Mouse (Mus musculus) layer of hippocampus, adult 9-10 months (tissue): Measurements from ENCODE around the gene Kidins220.

Source experiments
- DNase-seq: peaks from one replicate; pipeline ENCODE4 v3.0.0; 2022; ENCODE audit warnings: low spot score

Kidins220 gene

GRCm38 (mm10) chr12:25092751-25093211 is 118.1 kb downstream of the Kidins220 start:
- no peak for DNase-seq

DNA sequence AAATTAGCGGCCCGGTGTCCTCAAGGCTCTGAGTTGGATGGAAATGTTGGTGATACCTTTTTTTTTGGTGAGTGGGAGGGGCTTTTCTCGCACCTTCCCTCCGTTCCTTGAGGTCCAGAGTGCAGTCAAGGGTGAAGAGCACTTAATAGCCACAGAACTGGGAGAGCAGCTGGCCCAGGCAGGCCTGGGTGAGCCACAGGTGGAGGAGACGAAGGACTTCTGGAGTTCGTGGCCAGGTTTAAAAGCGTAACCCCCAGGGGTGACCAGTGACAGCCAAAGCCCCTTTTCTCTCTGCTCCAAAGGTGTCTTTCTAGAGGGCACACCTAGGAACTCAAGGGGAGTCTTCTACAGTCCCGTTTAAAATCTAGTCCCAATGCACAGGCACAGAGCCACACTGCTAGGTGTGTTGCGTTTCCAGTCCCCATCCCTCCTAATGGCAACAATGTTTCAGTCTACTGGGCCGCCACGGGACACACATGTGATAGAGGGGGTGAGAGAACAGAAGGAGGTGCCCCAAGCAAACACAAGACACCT is 118.6 kb downstream of the Kidins220 start:
- DNase-seq: no peak

DNA sequence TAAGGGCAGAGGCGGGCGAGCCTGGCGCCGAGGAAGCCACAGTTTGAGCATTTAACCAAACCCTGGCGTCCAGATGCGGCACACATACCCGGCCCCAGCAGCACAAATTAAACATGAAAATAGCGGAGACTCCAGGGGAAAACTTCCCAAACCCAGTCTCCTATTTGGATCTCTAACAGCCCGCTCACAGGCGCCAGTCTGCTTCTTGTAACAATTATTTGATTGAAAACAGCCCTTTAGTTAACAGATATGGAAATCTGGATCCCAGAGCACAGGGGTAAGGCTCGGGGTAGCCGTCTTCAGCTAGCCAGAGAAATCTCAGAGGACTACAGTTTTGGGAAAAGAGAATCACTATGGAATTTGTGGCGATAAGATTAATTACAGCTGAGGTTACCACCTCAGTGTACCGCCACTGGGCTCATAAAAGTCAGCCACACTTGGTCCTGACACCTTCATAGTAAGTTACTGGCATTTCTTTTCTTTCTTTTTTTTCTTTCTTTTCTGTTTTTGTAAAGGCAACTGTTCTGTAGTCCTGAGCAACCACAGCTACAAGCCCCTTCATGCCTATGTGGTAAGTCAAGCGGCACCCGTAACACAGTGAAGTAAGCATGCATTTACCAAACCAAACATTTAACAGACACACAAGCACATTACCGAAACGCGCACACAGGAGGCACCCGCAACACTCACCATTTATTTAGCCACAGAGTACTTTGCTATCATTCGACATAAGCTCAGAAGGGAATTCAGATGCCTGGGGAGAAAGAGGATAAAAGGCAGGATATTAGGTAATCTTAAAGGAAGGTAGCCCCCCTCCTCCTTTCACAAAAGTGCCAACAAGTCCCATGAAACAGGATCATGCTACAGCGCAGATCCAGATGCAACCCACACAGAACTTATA is 120.1 kb downstream of the Kidins220 start:
- DNase-seq: no peak

- DNase-seq: no peak
Measured at GRCm38 (mm10) chr12:25095538-25095937, 120.8 kb downstream of the Kidins220 start.

DNA sequence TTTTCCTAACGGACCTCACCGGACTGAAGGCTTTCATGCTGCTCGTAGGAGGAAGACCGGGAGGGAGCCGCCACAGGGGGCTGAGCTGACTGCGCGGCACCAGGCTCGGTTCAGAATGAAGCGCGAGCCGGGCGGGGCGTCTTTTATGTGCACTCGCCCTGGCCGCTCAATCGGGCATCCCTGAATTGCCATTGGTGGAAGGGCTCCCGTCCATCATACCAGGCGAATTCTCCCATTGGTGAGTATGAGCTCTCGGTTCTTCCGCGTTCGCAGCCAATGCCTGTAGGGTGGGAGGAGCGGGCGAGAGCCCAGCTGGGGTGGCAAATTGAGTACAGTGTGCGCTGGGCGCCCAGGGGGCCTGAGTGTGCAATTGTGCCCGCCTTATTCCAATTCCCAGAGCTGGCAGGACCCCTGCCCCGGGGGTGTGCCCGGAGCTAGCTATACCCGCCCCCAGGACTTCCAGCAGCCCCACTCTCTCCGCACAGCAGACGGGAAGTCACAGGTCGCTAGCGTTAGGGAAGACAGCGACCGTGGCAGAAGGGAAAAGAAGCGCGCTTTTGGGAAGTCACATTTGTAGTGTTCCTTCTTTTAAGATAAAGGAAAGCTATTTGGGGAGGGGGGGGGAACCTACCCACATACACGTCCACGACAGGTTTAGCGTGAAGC is 121.4 kb downstream of the Kidins220 start:
- DNase-seq: peak; percentile 95

DNA sequence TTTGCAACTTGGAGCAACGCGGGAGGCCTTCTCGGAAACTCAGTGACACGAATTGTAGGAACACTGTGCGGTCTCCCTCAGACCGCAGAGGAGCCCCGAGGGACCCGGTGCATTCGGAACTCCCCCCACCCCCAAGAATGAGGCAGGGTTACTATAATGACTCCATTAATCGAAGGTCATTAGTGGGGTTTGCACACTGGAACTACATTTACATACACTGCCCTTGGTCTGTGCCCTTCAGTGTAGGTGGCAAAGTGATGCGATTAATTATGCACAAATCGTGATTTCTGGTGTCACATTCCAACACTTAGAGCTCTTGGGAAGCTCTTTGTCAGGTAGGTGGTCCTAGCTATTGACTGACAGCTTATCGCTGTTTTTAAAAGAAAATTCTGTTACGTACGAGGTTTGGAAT is 121.9 kb downstream of the Kidins220 start:
- DNase-seq: no peak

- DNase-seq: no peak
Measured at GRCm38 (mm10) chr12:25097052-25097209, 122.2 kb downstream of the Kidins220 start, which contains the start of gene Id2. Id2 (minus strand) TSS chr12:25097140.

DNA sequence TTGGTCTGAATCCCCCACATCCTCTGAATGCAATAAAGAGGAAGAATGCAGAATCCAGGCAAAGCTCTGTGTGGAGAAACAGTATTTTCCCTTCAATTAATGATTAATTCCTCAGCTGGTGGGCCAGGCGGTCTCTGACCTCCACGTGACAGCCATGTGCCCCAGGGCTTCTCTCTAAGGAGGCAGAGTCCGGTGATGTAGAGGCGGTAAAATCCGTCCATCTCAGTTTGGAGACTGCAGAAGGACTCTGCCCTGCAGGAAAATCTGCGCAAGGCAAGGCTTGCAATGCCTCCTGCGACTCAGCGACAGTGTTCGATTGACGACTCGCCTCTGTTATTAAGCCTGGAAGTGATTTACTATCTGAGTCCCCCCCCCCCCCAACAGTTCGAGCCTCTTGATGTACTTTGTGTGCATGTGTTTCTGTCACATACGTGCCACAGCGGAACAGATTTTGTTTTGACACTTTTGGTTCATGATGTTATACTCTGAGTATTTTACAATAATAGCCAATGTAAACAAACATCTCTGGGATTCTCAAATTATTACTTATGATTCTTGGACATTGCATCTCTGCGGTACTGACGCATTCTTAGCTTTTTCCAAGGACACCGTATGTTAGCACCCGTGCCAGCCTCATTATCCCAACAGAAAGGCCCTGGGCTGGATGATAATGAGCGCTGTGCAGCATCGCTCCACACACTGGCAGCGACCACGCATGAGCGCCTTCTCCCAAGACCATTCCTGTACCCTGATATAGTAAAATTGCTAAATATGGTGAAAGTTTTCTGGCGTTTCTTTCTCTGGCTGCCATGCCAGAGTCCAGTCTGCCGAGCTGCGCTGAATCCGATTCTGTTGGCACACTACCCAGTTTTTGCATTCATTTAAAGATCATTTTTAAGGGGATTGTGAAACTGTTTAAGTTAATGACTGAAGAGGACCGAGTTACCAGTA is 122.8 kb downstream of the Kidins220 start:
- no peak for DNase-seq

- no peak for DNase-seq
Measured at GRCm38 (mm10) chr12:25098161-25098550, 123.4 kb downstream of the Kidins220 start.

- peak; percentile 72 for DNase-seq
Measured at GRCm38 (mm10) chr12:25098561-25099312, 124.0 kb downstream of the Kidins220 start.

DNA sequence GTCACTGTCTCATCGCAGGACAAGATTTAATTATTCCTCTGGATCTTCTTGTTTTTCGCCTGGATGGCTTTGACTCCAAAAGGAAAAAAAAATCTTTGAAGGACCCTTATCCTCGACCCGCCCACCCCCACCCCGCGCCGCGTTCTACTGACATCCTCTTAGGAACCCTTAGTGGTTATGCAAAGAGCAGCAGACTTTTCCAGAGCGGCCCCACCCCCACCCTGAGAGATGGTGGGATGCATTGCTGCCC is 124.5 kb downstream of the Kidins220 start:
- no peak for DNase-seq

DNA sequence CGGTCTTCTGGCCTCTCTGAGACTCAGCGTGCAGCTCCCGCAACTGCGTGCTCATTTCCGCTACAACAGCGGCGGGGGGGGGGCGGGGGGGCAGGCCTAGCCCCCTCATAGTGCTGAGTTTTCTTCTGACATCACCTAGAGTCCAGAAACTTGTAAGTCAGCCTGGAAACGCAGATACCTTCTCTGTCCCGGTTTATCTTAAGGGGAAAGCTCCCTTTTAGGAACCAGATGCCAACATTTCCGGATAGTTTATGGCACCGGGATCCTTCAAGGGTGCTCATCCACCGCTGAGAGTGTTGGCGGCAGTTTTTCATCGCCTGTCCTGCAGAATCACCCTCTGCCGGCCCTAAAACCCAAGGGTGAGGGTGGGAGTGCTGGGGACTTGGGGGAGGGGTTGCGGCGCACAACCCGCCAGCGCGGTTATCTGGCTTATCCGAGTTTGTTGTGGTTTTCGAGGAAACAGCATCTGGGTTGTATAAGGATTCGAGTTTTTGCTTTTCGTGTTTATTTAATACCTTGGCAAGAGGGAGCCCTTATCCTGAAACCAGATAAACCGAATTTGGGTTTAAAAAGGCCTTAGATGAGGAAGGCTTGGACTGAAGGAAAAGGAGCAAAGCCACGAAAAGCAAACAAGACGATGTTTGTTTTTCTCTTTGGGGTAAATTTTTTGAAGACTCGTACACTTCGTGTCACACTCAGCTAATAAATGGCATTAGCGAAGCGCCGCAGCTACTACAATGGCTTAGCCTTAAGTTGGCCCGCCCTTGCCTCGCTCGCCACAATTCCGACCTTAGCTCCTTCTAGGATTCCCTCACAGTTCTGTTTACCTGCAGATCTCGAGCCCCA is 125.1 kb downstream of the Kidins220 start:
- DNase-seq: no peak

GRCm38 (mm10) chr12:25100411-25101217 is 125.9 kb downstream of the Kidins220 start:
- no peak for DNase-seq

DNA sequence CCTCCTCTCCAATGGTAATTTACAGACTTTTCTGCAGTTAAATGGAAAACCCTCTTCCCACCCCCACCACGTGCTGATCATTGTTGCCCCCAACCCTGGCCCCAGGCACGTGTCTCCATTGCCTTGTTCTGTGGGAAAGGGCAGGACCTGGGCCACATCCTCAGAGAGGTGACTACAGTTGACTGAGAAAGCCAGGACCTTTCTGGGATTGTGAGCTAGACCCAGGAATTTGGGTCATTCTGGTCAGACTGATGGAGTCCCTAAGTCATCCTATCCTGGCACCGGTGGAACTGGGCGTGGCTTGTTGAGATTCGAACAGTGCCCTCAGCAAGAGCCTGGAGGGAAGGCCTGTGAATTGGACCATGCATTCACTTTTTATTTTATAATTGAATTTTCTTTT is 126.7 kb downstream of the Kidins220 start:
- no peak for DNase-seq

DNA sequence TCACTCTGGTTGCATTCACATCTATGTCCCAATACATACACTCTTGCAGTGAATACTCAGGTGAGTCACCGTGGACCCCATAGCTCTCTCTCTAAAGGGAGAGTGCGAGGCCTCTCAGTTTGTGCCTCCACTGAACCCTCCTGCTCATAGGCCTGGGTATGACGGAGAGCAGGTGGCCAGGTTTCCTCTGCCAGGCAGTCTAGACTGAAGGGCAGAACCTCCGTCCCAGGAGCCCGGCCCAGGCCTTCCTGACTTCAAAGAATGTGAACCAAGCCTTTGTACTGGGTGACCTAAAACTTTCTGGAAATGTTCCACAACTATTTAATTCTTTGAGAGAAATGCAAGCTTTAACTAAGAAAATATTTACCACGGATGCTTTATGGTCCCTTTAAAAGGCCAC is 129.2 kb downstream of the Kidins220 start:
- DNase-seq: no peak

DNA sequence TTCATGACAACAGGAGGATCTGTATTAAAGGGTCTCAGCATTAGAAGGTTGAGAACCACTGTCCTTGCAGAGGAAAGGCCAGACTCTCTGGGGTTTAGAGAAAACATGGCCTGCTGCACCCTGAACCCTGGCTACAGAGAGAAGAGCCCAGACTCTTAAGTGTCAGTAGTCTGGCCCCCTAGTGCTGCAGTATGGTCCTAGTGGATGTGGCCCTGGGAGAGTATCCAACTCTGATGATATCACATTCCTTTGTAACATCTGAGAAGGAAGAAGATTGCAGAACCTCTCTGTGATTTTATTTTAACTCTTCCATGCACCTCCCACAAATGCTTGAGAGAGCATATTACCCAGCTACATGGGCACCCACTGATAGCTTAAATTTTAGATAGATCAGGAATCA is 129.8 kb downstream of the Kidins220 start:
- no peak for DNase-seq

GRCm38 (mm10) chr12:25108865-25109264 is 134.1 kb downstream of the Kidins220 start:
- DNase-seq: no peak

DNA sequence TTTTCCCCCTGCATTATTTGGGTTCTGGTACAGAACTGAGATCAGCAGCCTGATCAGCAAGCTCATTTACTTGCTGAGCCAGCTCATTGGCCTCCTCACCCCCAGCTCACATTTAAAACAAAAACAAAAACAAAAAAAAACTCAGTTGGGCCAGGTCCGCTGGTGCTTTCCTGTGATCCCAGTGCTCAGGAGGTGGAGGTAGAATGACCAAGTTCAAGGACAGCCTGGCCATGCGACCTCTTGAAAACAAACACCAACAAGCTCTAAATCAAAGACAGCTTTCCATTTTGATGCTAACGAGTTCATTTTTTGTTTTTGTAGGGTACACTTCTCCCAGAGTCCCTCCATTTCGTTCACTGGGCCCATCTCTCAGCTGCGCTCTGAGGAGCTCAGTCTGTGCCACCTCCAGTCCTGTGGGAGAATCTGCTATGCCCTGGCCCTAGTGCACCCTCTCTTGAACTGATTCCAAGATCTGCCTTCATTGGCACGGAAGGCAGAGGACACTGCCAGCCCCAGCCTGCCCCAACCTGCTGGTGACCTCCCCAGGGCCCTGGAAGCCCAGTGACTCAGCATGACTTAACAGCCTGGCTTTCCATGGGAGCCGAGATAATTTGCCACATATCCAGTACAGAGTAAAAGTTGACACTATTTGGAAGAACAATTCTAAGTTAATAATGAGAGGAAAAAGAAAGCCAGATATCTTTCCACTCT is 135.4 kb downstream of the Kidins220 start:
- no peak for DNase-seq

DNA sequence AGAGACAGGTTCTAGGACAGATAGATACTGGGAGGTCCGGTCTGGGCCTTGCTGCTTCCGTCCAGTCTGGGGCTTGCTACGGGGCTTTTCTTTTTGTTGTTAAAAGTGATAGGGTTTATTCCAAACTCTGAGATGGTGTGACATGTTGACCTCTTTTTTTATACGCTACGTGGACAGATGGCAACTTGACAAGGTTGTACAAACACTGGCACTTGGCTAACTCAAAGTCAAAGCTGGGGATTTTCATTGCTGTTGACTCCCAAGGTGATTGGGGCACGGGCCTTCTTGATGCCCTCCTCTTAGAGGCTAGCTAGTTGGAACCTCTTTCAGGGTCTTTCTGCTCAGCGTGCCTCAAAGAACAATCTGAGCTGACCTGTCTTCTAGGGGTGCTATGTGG is 136.0 kb downstream of the Kidins220 start:
- no peak for DNase-seq
